Mouse (Mus musculus) adrenal gland, postnatal 25 days (tissue): ENCODE measurements around the gene Ppip5k2. TPM values are rescaled to one million over a fixed set of nuclear protein-coding genes. Genes with fewer than 3 reads are reported as not detected.
A peak's percentile ranks its signal among the peaks of the same experiment; 100 is the strongest.
"Not testable (repeated sequence)": the region's sequence is repeated elsewhere in the genome, so short reads cannot be mapped to it uniquely, and the experiment has no call there.

ENCODE experiments used
- DNase-seq: peaks from one replicate; pipeline ENCODE4 v3.0.0; 2021; ENCODE audit warnings: mixed read lengths
- long read RNA-seq: library from polyadenylated mRNA; stranded (forward); transcript quantifications from one replicate; pipeline ENCODE4 v2.0.0, GENCODE M21; 2021
- total RNA-seq: library from RNA; stranded (reverse); gene quantifications from 2 replicates; pipeline ENCODE4 v1.2.3, GENCODE M21; 2021

The Ppip5k2 gene
- total RNA-seq, result 17.6 and 19.5 TPM in 2 replicates
- long read RNA-seq, full-length matches to known transcripts, result 9 of 27 reads
- long read RNA-seq, partial matches to known transcripts, result 1 of 27 reads
- long read RNA-seq, other reads (novel, unspliced or antisense), result 17 of 27 reads

- DNase-seq, result peak; percentile 93
These were observed at the start of gene Ppip5k2, which contains the start of gene Gin1 for GRCm38 (mm10) chr1:97769904-97770753. TSS of gene Ppip5k2 (minus strand) at chr1:97770411. TSS of gene Gin1 (plus strand) at chr1:97770172.

GRCm38 (mm10) chr1:97809255-97809912, 39.2 kb upstream of the Ppip5k2 start:
- DNase-seq, result no peak

- no peak for DNase-seq
These were observed 34.3 kb upstream of the Ppip5k2 start for GRCm38 (mm10) chr1:97804520-97804919.

- no peak for DNase-seq
These were observed 32.1 kb upstream of the Ppip5k2 start for GRCm38 (mm10) chr1:97802207-97802902.

- no peak for DNase-seq
These were observed 25.7 kb upstream of the Ppip5k2 start for GRCm38 (mm10) chr1:97795936-97796335.

- DNase-seq, result no peak
These were observed 23.9 kb upstream of the Ppip5k2 start for GRCm38 (mm10) chr1:97794110-97794509.

GRCm38 (mm10) chr1:97788490-97788889, 18.3 kb upstream of the Ppip5k2 start:
- DNase-seq, result no peak

GRCm38 (mm10) chr1:97787674-97788073, 17.5 kb upstream of the Ppip5k2 start:
- DNase-seq, result no peak

- DNase-seq, result no peak
These were observed 15.6 kb upstream of the Ppip5k2 start for GRCm38 (mm10) chr1:97785685-97786393.

GRCm38 (mm10) chr1:97784928-97785327, 14.7 kb upstream of the Ppip5k2 start:
- no peak for DNase-seq

- no peak for DNase-seq
These were observed 11.5 kb upstream of the Ppip5k2 start for GRCm38 (mm10) chr1:97781674-97782073.

- no peak for DNase-seq
These were observed 3.8 kb upstream of the Ppip5k2 start for GRCm38 (mm10) chr1:97773973-97774372.

GRCm38 (mm10) chr1:97773362-97773761, 3.2 kb upstream of the Ppip5k2 start:
- DNase-seq, result no peak

GRCm38 (mm10) chr1:97771727-97772126, 1.5 kb upstream of the Ppip5k2 start:
- no peak for DNase-seq

GRCm38 (mm10) chr1:97771118-97771517, 907 bp upstream of the Ppip5k2 start:
- DNase-seq, result peak; percentile 10

GRCm38 (mm10) chr1:97769294-97769903, 812 bp downstream of the Ppip5k2 start:
- peak; percentile 2 for DNase-seq

- DNase-seq, result no peak
These were observed 1.3 kb downstream of the Ppip5k2 start for GRCm38 (mm10) chr1:97768906-97769293.

- DNase-seq, result no peak
These were observed 2.1 kb downstream of the Ppip5k2 start for GRCm38 (mm10) chr1:97768089-97768488.

GRCm38 (mm10) chr1:97765712-97766111, 4.5 kb downstream of the Ppip5k2 start:
- not testable (repeated sequence) for DNase-seq

GRCm38 (mm10) chr1:97761477-97761876, 8.7 kb downstream of the Ppip5k2 start:
- no peak for DNase-seq

- DNase-seq, result no peak
These were observed 9.6 kb downstream of the Ppip5k2 start for GRCm38 (mm10) chr1:97760598-97760997.
